Mouse (Mus musculus): Measurements from ENCODE around the gene Fancc. TPM values are rescaled to one million over a fixed set of nuclear protein-coding genes. Genes with fewer than 3 reads are reported as not detected.

Gene Fancc
- total RNA-seq, 2 experiments from 2014 or later: 7.9 to 10.3 TPM

DNA sequence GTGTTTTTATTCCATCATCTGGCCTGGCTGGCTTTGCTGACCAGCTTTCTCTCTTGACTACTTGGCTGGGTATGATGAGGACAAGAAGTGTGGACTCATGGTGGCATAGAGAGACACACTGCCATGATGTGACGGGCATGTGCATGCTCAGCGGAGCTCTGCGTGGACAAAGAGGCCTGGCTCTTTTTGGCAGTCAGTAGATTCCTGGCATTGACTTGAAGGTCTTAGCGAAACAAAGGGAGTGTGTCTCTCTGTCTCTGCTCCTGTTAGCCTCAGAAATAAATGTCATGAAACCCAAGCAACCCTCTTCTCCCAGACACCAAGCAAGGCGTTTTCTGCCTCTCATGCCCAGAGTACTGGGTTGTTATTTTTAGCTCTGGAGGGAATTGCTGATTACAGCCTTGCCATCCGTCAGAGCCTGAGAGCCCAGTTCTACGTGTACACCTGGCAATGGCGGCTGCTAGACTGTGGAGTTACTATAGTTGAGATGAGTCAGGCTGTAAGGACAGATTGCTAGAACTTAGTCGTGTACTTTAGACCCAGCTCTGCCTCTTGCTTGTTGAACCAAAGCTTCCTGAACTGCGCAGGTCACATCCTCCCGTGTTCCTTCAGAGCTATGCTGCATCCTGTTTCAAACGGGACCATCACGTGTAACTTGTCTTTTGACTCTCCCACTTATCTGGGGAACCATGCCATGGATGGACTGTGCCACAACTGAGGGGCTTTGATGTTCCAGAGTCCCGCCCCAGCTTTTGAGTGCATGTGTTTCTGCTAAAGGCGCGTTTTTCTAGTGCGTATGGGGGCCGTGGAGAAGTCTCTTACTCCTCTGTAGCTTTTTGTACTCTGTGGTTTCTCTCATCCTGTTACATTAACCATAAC, 236.1 kb downstream of the Fancc start:
- DNase-seq (ENCODE audit: extremely low spot score in 1 of 2, low spot score in 2 of 2): no peak
- intact Hi-C loops (cut with DNase I): no loop called here

DNA sequence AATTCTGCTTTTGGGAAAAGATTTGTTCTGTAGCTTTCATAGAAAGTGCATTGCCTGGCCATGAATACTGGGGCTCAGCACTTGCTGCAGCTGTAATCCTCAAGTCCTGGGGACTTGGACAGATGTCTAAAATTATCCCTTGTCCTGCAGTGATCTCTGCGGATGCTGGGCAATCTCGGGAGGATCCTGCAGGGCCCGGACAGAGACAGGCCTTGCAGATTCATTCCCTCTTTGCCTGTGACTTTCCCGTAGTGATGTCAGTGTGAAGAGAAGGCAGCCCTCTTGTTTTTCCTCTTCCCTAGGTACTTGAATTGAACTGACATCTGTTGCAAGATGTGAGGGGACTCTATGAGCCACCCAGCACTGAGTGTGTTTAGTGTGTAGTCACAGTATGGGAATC, 236.9 kb downstream of the Fancc start:
- intact Hi-C loops (cut with DNase I): no loop called here
- no peak for DNase-seq (ENCODE audit: extremely low spot score in 1 of 2, low spot score in 2 of 2)

DNA sequence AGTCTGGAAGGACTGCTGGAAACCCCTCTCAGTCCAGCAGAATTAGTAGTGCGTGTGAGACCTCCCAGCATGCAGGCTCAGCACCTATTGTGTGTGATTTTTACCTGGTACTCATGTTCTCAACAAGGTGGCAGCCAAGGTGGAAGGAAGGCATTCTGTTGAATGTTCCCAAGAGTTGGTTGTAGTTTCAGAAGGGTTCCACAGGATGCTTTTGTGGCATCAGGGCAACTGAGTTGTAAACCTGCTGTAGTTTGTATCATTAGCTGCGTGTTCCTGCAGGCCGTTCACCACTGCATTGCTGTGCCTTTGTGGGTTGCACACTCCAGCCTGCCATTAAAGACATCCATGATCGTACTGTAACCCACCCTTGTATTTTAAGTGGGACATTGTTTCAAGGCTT, 238.4 kb downstream of the Fancc start:
- intact Hi-C loops (cut with DNase I): loop anchor here (5.0 kb wide), 1 partner anchor 211 kb away; no protein-coding TSS in a partner anchor
- DNase-seq (ENCODE audit: extremely low spot score in 1 of 2, low spot score in 2 of 2): no peak

DNA sequence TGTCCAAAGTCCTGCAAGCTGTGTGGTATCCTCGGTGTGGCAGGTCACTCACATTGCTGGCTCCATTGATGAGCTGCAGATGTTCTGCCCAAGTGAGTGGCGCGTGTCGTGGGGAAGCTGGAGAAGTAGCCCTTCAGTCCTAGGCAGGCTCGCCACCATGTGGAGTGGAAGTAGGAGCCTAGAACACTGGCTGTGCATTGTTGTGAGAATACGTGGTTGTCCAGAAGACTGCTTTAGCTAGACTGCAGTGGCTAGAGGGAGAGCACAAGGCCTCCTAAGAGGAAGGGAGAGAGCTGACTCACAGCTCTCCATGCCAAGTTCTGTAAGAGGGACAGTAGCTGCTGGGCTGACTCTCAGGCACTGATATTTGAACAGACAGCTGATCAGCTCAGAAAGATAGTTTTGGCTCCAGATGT, 238.9 kb downstream of the Fancc start:
- intact Hi-C loops (cut with DNase I): loop anchor here (5.0 kb wide), 1 partner anchor 211 kb away; no protein-coding TSS in a partner anchor
- no peak for DNase-seq (ENCODE audit: extremely low spot score in 1 of 2, low spot score in 2 of 2)

DNA sequence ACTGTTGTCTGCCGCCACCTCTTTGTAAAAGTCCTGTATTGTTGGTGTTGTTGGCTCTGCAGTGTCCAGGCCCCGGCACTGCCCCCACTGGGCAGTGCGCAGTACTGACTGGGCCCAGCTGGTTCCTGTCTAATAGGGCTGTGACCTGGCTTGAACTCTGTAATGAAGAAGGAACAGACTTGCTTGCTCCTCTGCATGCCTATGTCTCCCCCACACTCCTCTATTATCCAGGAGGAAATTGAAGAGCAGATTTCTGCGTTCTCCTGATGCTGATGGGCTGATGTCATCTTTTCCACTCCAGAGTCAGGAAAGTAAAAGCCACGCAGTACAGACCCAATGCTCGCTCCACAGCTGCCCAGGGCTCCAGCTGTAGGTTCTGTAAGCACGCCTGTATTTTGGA, 240.3 kb downstream of the Fancc start:
- no peak for DNase-seq (ENCODE audit: extremely low spot score in 1 of 2, low spot score in 2 of 2)
- intact Hi-C loops (cut with DNase I): loop anchor here (5.0 kb wide), 1 partner anchor 210 kb away; no protein-coding TSS in a partner anchor

DNA sequence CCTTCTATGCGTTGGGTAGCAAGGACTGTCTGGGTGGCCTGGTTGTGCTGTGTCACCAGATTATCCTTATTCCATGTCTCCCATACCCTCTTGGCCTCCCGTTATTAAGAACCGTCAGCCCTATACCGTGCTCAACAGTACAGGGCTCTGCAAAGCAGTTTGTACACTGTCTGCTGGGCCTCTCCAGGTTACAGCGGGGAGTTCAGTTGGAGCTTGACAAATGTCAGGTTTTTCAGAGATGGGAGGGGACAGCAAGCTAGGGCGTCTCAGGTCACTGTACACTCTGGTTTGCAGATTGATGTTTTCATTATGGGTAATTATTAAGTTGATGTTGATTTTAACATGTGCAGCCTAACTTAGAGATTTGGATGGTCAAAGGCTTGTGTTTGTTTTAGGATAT, 240.9 kb downstream of the Fancc start:
- intact Hi-C loops (cut with DNase I): loop anchor here (5.0 kb wide), 1 partner anchor 209 kb away; no protein-coding TSS in a partner anchor

DNA sequence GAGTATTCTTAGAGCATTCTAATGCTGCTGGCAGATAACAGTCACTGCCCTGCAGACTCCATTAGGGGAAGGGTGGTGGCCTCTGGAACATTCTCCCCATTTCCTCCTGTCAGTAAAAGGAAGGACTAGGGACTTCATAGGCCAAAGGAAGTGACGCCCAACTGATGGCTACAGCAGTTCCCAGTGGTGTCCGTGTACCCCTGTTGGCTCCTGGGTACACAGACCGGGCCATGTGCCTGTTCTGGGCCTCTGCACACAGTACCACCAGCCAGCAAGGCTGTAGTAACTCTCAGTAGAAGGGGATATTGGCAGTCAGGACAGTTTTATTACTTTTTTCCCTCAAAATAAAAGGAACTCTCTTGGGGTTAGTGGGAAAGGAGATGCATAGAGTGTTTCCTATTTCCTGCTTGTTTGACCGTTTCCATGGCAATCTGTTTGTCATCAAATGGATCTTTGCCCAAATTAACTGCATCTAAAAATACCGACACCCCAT, 241.5 kb downstream of the Fancc start:
- intact Hi-C loops (cut with DNase I): loop anchor here (5.0 kb wide), 1 partner anchor 208 kb away; no protein-coding TSS in a partner anchor
- DNase-seq (ENCODE audit: extremely low spot score in 1 of 2, low spot score in 2 of 2): no peak

More for the DNA sequence above, 240.9 kb downstream of the Fancc start:
- no peak for DNase-seq (ENCODE audit: extremely low spot score in 1 of 2, low spot score in 2 of 2)

DNA sequence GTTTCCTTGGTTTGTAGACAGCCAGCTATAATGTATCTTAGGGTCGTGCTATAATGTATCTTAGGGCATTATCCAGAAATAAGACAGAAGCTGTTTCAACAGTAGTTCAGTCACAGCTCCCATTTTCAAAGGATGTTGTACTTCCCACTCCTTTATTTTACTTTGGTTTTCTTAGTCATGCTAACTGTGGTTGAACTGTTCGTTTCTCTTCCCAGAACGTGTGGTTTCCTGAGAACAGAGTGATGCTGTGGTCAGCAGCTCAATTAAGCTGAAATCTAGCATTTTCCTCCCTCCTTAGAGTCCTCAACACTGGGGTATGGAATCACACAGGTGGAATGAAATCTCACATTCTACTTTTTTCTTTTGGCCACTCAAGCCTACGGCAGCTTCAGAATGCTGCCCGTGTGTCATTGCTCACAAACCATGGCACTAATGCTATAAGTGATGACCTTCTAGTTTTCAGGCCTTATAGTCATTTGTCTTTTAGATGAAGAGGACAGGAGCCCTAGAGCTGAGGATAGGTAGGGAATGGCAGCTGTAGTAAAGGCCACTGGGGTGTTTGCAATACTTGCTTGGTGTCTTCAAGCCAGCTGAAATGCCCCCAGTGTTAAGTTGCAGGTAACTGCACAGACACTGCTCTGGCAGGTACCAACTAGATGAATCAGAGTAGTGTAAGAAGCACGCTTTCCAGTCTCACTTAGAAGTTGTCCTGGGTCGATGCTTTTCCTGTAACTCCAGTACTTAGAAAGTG, 243.0 kb downstream of the Fancc start:
- no peak for DNase-seq (ENCODE audit: extremely low spot score in 1 of 2, low spot score in 2 of 2)
- intact Hi-C loops (cut with DNase I): no loop called here

DNA sequence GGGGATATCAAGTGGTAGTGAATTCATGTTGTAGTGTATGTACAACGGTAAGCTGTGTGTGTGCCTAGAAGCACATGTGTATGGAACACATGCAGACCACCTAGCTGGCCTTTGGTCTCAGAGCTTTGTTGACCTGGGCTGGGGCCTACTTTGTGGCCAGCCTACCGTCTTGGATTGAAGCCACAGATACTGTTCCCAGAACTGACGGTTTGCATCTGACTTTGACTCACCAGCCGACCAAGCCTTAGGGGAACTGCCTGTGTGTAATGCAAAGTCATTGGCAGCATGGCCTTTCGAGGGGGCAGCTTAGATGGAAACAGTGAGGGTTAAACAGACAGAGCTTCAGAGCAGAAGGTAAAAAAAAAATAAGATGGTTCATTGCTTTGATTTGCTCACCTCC, 243.9 kb downstream of the Fancc start:
- no peak for DNase-seq (ENCODE audit: extremely low spot score in 1 of 2, low spot score in 2 of 2)
- intact Hi-C loops (cut with DNase I): no loop called here

DNA sequence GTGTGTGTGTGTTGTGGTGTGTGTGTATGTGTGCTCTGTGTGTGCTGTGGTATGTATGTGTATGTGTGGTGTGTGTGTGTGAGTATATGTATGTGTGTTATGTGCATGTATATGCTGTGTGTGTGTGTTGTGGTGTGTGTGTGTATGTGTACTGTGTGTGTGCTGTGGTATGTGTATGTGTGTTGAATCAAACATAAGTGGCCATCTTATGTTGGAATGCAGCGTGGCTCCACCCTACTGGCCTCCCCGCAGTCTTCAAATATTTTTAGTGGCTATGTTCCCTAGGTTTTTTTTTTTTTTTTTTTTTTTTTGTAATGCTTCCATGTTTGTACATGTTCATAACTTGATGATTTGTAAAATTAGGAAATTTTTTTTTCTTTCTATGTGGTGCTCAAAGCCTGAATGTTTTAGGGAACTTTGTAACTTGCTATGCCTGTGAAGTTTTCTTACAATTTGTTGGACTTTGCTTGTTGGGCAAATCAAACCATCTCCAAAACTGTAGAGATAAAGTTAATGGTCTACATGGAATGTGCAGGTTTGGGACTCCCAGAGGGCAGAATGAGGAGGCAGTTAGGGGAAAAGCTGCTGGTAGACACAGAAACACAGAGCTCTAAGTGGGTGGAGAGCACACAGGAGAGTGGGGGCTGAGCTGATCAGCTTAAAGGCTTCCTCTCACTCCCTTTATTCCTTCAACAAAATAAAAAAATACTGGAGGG, 244.6 kb downstream of the Fancc start:
- DNase-seq (ENCODE audit: extremely low spot score in 1 of 2, low spot score in 2 of 2): no peak
- intact Hi-C loops (cut with DNase I): no loop called here

DNA sequence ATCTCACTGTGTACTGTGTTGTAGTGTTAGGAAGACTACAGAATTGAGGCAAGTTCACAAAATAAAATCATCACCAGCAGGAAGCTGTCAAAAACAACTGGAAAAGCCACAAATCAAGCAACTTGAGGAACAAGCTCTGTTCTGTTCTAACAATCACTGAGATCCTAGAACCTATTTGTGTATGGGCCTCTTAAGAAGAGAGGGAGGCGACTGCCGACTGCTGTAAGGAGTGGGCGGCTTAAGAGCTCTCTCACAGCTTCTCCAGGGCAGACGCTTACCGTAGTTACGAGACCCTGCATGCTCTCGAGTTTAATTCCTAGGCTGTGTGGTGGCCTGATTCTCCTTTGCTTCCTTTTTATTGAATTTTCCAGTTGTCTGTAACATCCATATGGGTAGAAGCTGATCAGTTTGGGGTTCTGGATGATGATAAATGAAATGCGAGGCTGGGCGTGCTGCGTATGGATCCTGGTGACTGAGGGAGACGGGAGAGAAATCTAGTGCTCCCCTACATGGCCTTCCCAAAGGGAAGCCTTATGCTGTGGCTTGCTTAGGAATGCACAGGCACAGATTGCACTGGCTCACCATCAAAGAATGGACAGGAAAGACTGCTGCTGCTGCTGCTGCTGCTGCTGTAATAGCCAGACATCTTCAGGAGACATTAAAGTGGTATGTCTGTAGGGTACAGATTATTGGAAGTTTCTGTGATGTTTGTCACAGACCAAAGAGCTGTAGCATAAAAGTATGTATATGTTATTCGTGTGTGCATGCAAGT, 245.8 kb downstream of the Fancc start:
- no peak for DNase-seq (ENCODE audit: extremely low spot score in 1 of 2, low spot score in 2 of 2)
- intact Hi-C loops (cut with DNase I): no loop called here

DNA sequence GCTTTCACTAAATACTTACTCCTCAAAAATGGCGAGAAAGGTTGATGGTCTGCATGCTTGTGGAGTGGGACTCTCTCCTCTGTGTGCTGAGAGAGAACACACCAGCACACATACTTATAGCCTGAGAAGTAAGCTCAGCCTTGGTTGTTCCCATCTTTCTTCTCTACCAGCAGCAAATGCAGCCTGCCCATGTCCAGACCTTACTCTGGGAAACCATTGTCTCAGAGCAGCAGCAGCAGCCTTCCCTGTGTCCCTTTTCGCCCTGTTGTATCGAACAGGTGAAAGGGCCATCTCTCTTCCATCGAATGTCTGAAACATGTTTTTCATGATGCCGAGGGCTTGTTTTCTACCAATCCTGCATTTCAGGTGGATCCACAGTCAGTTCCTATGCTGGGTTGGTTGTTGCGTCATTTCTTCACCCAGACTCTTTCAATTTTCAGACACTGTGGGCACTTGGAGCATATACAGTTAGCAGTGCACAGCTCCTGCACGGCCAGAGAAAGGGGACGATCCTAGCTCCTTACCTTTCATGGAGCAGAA, 246.6 kb downstream of the Fancc start:
- intact Hi-C loops (cut with DNase I): no loop called here
- no peak for DNase-seq (ENCODE audit: extremely low spot score in 1 of 2, low spot score in 2 of 2)

DNA sequence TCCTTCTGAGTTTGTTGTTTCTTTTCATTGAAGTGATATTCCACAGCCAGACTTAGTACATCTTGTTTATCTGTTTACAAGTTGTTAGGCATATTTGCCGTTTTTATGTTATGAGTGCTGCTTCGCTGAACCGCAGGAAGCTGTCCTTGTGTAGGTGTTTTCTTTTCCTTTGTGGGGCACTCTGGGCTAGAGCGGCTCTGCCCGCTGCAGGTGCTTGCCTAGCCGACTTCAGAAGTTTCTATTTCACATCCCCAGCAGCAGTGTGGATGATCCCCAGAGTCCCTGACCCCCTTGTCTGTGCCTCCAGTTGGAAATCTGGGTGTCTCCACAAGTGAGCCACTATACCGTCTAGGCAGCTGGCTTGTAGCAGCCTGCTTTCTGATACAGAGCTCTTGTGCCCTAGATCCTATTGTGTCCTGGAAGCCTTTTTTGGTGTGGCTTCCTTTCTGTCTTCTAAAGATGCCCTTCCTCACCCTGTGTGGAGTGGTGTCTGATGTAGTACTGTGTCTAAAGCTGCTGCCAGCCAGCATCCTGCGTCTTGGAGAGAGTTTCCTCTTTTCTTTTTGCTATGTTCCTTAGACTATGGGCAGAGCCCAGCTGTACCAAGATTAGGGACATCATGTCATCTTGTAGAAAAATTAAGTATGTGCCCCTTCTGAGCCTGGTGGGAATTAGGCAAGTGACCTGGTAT, 247.2 kb downstream of the Fancc start:
- intact Hi-C loops (cut with DNase I): loop anchor here (10.0 kb wide), 1 partner anchor 305 kb away; no protein-coding TSS in a partner anchor
- no peak for DNase-seq (ENCODE audit: extremely low spot score in 1 of 2, low spot score in 2 of 2)

DNA sequence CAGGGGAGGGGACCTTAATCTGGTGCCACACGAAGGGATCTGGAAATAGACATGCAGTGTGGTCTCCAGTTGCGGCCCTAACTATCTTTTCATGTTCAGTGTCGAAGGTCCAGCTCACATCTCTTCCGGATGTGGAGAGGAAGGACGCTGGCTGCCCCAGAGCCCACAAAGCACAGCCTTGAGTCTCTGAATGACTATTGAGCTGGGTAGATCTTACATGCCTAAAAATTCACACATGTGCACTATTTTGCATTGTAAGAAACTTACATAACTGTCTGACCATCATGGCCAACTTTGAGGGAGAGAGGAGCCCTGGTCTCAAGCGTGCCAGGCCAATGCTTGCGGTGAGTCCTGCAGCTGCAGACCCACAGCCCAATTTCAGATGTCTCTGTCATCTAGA, 247.9 kb downstream of the Fancc start:
- intact Hi-C loops (cut with DNase I): loop anchor here (10.0 kb wide), 1 partner anchor 304 kb away; no protein-coding TSS in a partner anchor
- DNase-seq (ENCODE audit: extremely low spot score in 1 of 2, low spot score in 2 of 2): no peak

DNA sequence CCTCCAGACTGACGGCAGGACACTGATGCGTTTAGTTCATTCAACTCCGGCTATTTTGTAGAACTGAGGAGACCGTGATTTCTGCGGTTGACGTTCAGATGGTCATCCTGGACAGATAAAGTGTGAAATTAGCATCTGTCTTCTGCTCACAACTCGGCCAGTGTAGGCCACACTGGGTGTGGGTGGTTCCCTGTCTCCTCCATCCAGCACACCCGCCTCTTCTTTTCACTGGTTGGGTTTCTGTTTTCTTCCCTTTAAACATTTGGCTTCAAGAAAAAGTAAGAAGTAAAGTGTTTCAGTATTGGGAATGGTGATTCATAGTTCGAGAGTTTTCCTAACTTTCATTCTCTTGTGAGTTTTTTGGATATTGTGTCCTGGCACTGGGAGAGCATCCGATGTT, 248.8 kb downstream of the Fancc start:
- intact Hi-C loops (cut with DNase I): loop anchor here (10.0 kb wide), 1 partner anchor 304 kb away; no protein-coding TSS in a partner anchor
- DNase-seq (ENCODE audit: extremely low spot score in 1 of 2, low spot score in 2 of 2): no peak

DNA sequence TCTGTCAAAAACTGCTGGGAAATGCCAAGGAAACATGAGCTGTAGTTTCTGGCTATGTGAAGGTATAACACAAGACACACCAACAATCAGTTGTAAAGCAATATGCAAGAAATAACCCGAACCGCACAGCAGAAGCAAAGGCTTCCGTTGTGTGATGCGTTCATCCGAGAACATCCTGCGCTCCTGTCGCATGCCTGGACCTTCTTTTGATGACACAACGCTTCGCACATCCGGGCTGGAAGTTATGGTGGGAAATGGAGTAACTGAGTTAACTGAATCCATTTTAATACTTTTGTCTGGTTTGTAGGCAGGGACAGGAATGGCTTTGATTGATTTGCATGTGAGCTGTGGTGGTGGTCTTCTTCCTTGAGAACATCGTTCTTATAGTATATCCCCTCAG, 249.4 kb downstream of the Fancc start:
- intact Hi-C loops (cut with DNase I): loop anchor here (10.0 kb wide), 1 partner anchor 303 kb away; no protein-coding TSS in a partner anchor
- DNase-seq (ENCODE audit: extremely low spot score in 1 of 2, low spot score in 2 of 2): no peak

DNA sequence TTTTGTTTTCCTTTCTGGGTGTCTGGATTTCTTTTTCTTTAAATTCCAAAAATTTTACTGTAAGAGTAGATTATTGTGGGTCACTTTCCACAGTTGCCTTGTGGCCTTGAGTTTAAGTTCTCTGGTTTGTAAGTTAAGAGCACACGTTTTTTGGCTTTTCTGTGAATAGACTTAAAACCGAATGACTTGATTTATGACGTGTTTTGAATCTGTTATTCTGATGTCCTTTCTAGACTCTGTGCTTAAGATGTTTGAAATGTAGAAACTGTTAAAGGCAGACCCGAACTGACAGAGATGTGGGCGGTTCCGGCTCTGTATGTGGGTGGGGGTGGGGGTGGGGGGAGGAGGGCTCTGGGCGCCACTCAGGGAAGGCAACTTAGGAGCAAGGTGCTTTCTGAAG, 250.0 kb downstream of the Fancc start:
- intact Hi-C loops (cut with DNase I): loop anchor here (10.0 kb wide), 1 partner anchor 302 kb away; no protein-coding TSS in a partner anchor

More for the DNA sequence above, 250.0 kb downstream of the Fancc start:
- no peak for DNase-seq (ENCODE audit: extremely low spot score in 1 of 2, low spot score in 2 of 2)

All from left cerebral cortex, postnatal 10 days (tissue).